Mouse (Mus musculus) limb, embryonic 13.5 days (tissue): ENCODE data around the gene Mink1. TPM values are rescaled to one million over a fixed set of nuclear protein-coding genes. Genes with fewer than 3 reads are reported as not detected.
A peak's percentile ranks its signal among the peaks of the same experiment; 100 is the strongest.

Source experiments
- ATAC-seq: fragments of 200-750 bp; cut with Nextera tagmentation; 2 replicates; pipeline ENCODE4 v1.8.0; 2017; ENCODE audit warnings: low read depth, moderate number of reproducible peaks, moderate TSS enrichment; ENCODE audit not compliant: low FRiP score
- H3K27ac ChIP-seq: fragments of 300-500 bp; sonication (generic); 2 replicates; pipeline ENCODE4 v1.5.1; 2015; ENCODE audit warnings: inconsistent platforms, mild to moderate bottlenecking, moderate library complexity
- H3K27me3 ChIP-seq: fragments of 300-500 bp; sonication (generic); 2 replicates; pipeline ENCODE4 v1.6.1; 2015; ENCODE audit warnings: mild to moderate bottlenecking, inconsistent platforms
- H3K36me3 ChIP-seq: fragments of 300-500 bp; sonication (generic); 2 replicates; pipeline ENCODE4 v1.6.1; 2015; ENCODE audit warnings: inconsistent platforms, mild to moderate bottlenecking, moderate library complexity
- H3K4me1 ChIP-seq: fragments of 300-500 bp; sonication (generic); 2 replicates; pipeline ENCODE4 v1.6.1; 2015; ENCODE audit warnings: inconsistent platforms
- H3K4me2 ChIP-seq: fragments of 300-500 bp; sonication (generic); replicated peaks from 2 replicates; pipeline ENCODE4 v1.6.1; 2015; ENCODE audit warnings: inconsistent platforms, mild to moderate bottlenecking, moderate library complexity
- H3K4me3 ChIP-seq: fragments of 300-500 bp; sonication (generic); 2 replicates; pipeline ENCODE4 v1.5.1; 2015; ENCODE audit warnings: moderate library complexity, mild to moderate bottlenecking, inconsistent platforms
- H3K9ac ChIP-seq: fragments of 300-500 bp; sonication (generic); 2 replicates; pipeline ENCODE4 v1.6.1; 2015; ENCODE audit warnings: mild to moderate bottlenecking, inconsistent platforms
- H3K9me3 ChIP-seq: fragments of 300-500 bp; sonication (generic); 2 replicates; pipeline ENCODE4 v1.6.1; 2016; ENCODE audit warnings: inconsistent platforms
- WGBS: fragments of 180-500 bp; shearing (Covaris S2); methylation state at CpG from one replicate; pipeline ENCODE4 v1.1.7; 2015; 5-methylcytosine and 5-hydroxymethylcytosine counted together
- polyA plus RNA-seq: library from polyadenylated mRNA; unstranded; fragments of >200 nt; fragmentation: Nextera tagmentation; extraction: Ambion mirVana; gene quantifications from 2 replicates; pipeline ENCODE4 v1.2.1, GENCODE M21; 2015

Gene Mink1
- polyA plus RNA-seq, 1 experiment from 2014 or later: 14.1 TPM

GRCm38 (mm10) chr11:70579710-70580357 is 17.2 kb downstream of the Mink1 start:
- Histone ChIP-seq H3K4me2 (no peak overlapping the region), H3K4me3 (no peak overlapping the region), H3K27me3 (no peaks in the 10 kb centered on the region), H3K36me3 (no peaks in the 10 kb centered on the region), H3K9ac (peak overlapping the region; percentile 2; the same call in 1 of the 2 replicates), H3K4me1 (peaks cover 80% of the 10 kb centered on the region), H3K27ac (no peak overlapping the region), H3K9me3 (no peaks in the 10 kb centered on the region)
- ATAC-seq: no peak
- WGBS: 80% methylated on average over 9 of the region's 9 CpGs

- Histone ChIP-seq H3K9me3 (no peaks in the 10 kb centered on the region), H3K36me3 (no peaks in the 10 kb centered on the region), H3K4me2 (no peak overlapping the region), H3K9ac (no peak overlapping the region), H3K4me3 (no peak overlapping the region), H3K4me1 (peaks cover 85% of the 10 kb centered on the region), H3K27me3 (no peaks in the 10 kb centered on the region), H3K27ac (no peak overlapping the region)
- ATAC-seq: no peak
- WGBS: 55% methylated on average over 5 of the region's 5 CpGs
These were observed 17.7 kb downstream of the Mink1 start for GRCm38 (mm10) chr11:70580358-70580720.

GRCm38 (mm10) chr11:70580921-70581320 is 18.2 kb downstream of the Mink1 start:
- Histone ChIP-seq H3K4me1 (peaks cover 91% of the 10 kb centered on the region), H3K4me3 (no peak overlapping the region)

GRCm38 (mm10) chr11:70582196-70582595 is 19.5 kb downstream of the Mink1 start:
- 50% methylated on average over 3 of the region's 3 CpGs for WGBS

More at GRCm38 (mm10) chr11:70580921-70581320, 18.2 kb downstream of the Mink1 start:
- no peaks in the 10 kb centered on the region for H3K27me3 ChIP-seq
- H3K27ac ChIP-seq: no peak overlapping the region
- no peak overlapping the region for H3K9ac ChIP-seq
- no peak overlapping the region for H3K4me2 ChIP-seq
- 84% methylated on average over 3 of the region's 3 CpGs for WGBS
- no peak for ATAC-seq
- H3K36me3 ChIP-seq: no peaks in the 10 kb centered on the region
- H3K9me3 ChIP-seq: no peaks in the 10 kb centered on the region

GRCm38 (mm10) chr11:70583022-70583714 is 20.5 kb downstream of the Mink1 start:
- WGBS: 48% methylated on average over 6 of the region's 6 CpGs
- Histone ChIP-seq H3K4me3 (no peak overlapping the region), H3K9ac (peak overlapping the region; percentile 35; the same call in 1 of the 2 replicates), H3K27me3 (no peaks in the 10 kb centered on the region), H3K4me1 (peaks cover 78% of the 10 kb centered on the region), H3K27ac (peak overlapping the region; percentile 72), H3K4me2 (no peak overlapping the region), H3K9me3 (no peaks in the 10 kb centered on the region), H3K36me3 (peaks cover 3% of the 10 kb centered on the region; the same call in 1 of the 2 replicates)
- no peak for ATAC-seq

More at GRCm38 (mm10) chr11:70582196-70582595, 19.5 kb downstream of the Mink1 start:
- no peak for ATAC-seq
- Histone ChIP-seq H3K4me3 (no peak overlapping the region), H3K9me3 (no peaks in the 10 kb centered on the region), H3K36me3 (no peaks in the 10 kb centered on the region), H3K9ac (no peak overlapping the region), H3K27ac (no peak overlapping the region), H3K27me3 (no peaks in the 10 kb centered on the region), H3K4me1 (peaks cover 88% of the 10 kb centered on the region), H3K4me2 (no peak overlapping the region)

- no peak overlapping the region for H3K9ac ChIP-seq
- peaks cover 72% of the 10 kb centered on the region for H3K4me1 ChIP-seq
- no peak overlapping the region for H3K4me2 ChIP-seq
- ATAC-seq: no peak
- H3K27me3 ChIP-seq: no peaks in the 10 kb centered on the region
- WGBS: 81% methylated on average over 7 of the region's 7 CpGs
- no peaks in the 10 kb centered on the region for H3K9me3 ChIP-seq
- peak overlapping the region; percentile 72 for H3K27ac ChIP-seq
- H3K4me3 ChIP-seq: no peak overlapping the region
- H3K36me3 ChIP-seq: peaks cover 5% of the 10 kb centered on the region; the same call in 1 of the 2 replicates
These were observed 21.1 kb downstream of the Mink1 start for GRCm38 (mm10) chr11:70583775-70584174.

- WGBS: 27% methylated on average over 7 of the region's 7 CpGs
- Histone ChIP-seq H3K4me2 (peak overlapping the region; percentile 35; the same call in 1 of the 2 replicates), H3K9me3 (no peaks in the 10 kb centered on the region), H3K36me3 (peaks cover 5% of the 10 kb centered on the region; the same call in 1 of the 2 replicates), H3K9ac (peak overlapping the region; percentile 31; the same call in 1 of the 2 replicates), H3K4me3 (no peak overlapping the region), H3K27me3 (no peaks in the 10 kb centered on the region), H3K27ac (peak overlapping the region; percentile 67), H3K4me1 (peaks cover 57% of the 10 kb centered on the region)
- ATAC-seq: peak; percentile 71; the same call in 1 of the 2 replicates
These were observed 22.8 kb downstream of the Mink1 start for GRCm38 (mm10) chr11:70585457-70585856.

GRCm38 (mm10) chr11:70586261-70586660 is 23.6 kb downstream of the Mink1 start:
- ATAC-seq: no peak
- Histone ChIP-seq H3K27ac (no peak overlapping the region), H3K9ac (no peak overlapping the region), H3K27me3 (no peaks in the 10 kb centered on the region), H3K4me2 (no peak overlapping the region), H3K4me1 (peaks cover 53% of the 10 kb centered on the region), H3K4me3 (no peak overlapping the region), H3K36me3 (peaks cover 5% of the 10 kb centered on the region; the same call in 1 of the 2 replicates), H3K9me3 (no peaks in the 10 kb centered on the region)
- WGBS: 83% methylated on average over 3 of the region's 3 CpGs

- WGBS: 78% methylated on average over 5 of the region's 5 CpGs
These were observed 24.3 kb downstream of the Mink1 start for GRCm38 (mm10) chr11:70586954-70587353.

GRCm38 (mm10) chr11:70591733-70592132 is 29.1 kb downstream of the Mink1 start:
- no peak overlapping the region for H3K4me2 ChIP-seq
- 89% methylated on average over 1 of the region's 1 CpGs for WGBS

More at GRCm38 (mm10) chr11:70586954-70587353, 24.3 kb downstream of the Mink1 start:
- no peak overlapping the region for H3K4me2 ChIP-seq
- H3K36me3 ChIP-seq: peaks cover 5% of the 10 kb centered on the region; the same call in 1 of the 2 replicates
- no peak overlapping the region for H3K9ac ChIP-seq
- no peak for ATAC-seq
- no peaks in the 10 kb centered on the region for H3K9me3 ChIP-seq
- peaks cover 49% of the 10 kb centered on the region for H3K4me1 ChIP-seq
- no peak overlapping the region for H3K4me3 ChIP-seq
- no peak overlapping the region for H3K27ac ChIP-seq
- no peaks in the 10 kb centered on the region for H3K27me3 ChIP-seq

GRCm38 (mm10) chr11:70594253-70594989 is 31.7 kb downstream of the Mink1 start:
- Histone ChIP-seq H3K4me3 (no peak overlapping the region), H3K27ac (no peak overlapping the region), H3K4me2 (no peak overlapping the region), H3K9me3 (no peaks in the 10 kb centered on the region), H3K9ac (0 out of 2 replicates have a peak overlapping the region, but pooled peaks have one; percentile 2), H3K27me3 (no peaks in the 10 kb centered on the region), H3K4me1 (peaks cover 7% of the 10 kb centered on the region; the same call in 1 of the 2 replicates), H3K36me3 (peaks cover 26% of the 10 kb centered on the region)
- ATAC-seq: no peak
- WGBS: 81% methylated on average over 15 of the region's 15 CpGs

More at GRCm38 (mm10) chr11:70591733-70592132, 29.1 kb downstream of the Mink1 start:
- no peak overlapping the region for H3K9ac ChIP-seq
- no peak overlapping the region for H3K4me3 ChIP-seq
- no peaks in the 10 kb centered on the region for H3K9me3 ChIP-seq
- no peaks in the 10 kb centered on the region for H3K27me3 ChIP-seq
- no peak for ATAC-seq
- H3K4me1 ChIP-seq: peaks cover 7% of the 10 kb centered on the region; the same call in 1 of the 2 replicates
- H3K36me3 ChIP-seq: peaks cover 5% of the 10 kb centered on the region; the same call in 1 of the 2 replicates
- no peak overlapping the region for H3K27ac ChIP-seq
